Mouse (Mus musculus) megakaryocyte-erythroid progenitor cell, adult 5-6 weeks (primary cell): Measurements from ENCODE around the gene Wdr47. TPM values are rescaled to one million over a fixed set of nuclear protein-coding genes. Genes with fewer than 3 reads are reported as not detected.
A peak's percentile ranks its signal among the peaks of the same experiment; 100 is the strongest.
"Not testable (repeated sequence)": the region's sequence is repeated elsewhere in the genome, so short reads cannot be mapped to it uniquely, and the experiment has no call there.

Experiments
- ATAC-seq: replicated peaks from 2 replicates; pipeline ENCODE4 v1.8.0; 2016; ENCODE audit warnings: mild to moderate bottlenecking, inconsistent platforms; ENCODE audit not compliant: severe bottlenecking, poor library complexity, low FRiP score, low TSS enrichment
- total RNA-seq, 2 experiments: library from RNA; stranded (forward) in 1 of 2; stranded (reverse) in 1 of 2; fragments of 200-1000, 215-1000 nt in 1 of 2; fragments of >200 nt in 1 of 2; fragmentation: Nextera tagmentation in 1 of 2; gene quantifications; 2 replicates each; pipeline ENCODE4 v1.2.3; 2014 to 2017

Wdr47 gene
- total RNA-seq (2014; fragmentation: Nextera tagmentation) (3.9 and 7.8 TPM in 2 replicates), total RNA-seq (2017) (5.4 and 19.6 TPM in 2 replicates)

DNA sequence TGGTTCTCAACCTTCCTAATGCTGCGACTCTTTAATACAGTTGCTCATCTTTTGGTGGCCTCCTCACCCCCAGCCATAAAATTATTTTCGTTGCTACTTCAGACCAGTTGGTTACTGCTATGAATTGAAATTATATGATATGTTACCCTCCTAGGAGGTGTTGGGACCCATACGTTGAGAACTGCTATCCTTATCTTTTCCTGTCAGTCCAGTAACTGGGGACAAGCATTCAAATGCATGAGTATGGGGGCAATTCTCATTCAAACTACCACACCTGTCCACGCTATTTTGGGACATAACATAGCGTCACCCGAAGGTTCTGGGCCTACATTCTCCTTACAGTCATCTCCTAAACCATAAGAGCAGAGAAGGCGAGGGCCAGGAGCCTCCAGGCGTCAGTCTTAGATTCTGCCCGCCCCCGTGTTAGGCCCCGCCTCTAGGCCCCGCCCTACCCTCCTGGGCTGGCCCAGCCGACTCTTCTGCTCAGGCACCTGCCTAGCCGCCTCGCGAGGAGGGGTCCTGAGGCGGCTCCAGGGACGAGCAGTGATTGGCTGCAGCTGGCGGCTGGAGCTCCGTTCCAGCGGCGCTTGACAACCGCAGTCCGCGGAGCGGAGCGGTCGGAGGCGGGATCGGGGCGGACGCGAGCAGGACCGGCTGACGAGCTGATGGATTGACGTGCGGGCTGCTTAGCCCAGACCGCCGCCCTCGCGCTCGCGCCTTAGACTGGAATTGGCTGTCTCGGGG, at the start of gene Wdr47:
Wdr47 (plus strand) TSS at position 494 of the 744 bp plus-strand sequence.
- ATAC-seq = peak; percentile 99

DNA sequence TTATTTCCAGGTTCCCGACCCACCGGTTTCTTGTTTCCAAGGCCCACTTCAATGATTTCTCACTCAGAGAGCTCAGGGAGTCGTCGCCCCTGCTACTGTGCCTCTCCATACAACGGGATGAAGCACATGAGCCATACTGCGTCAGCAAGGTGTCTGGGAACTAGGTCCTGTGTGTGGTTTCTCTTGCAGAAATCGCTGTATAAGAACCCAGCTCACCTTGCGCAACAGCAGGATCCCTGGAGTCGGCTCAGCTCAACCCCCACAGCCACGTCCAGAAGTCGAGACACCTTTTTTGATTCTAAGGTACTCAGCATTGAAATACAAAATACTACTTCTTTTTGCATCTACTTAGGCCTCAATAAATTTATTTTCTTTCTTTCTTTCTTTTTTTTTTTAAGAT, 48.8 kb upstream of the Wdr47 start:
- no peak for ATAC-seq

DNA sequence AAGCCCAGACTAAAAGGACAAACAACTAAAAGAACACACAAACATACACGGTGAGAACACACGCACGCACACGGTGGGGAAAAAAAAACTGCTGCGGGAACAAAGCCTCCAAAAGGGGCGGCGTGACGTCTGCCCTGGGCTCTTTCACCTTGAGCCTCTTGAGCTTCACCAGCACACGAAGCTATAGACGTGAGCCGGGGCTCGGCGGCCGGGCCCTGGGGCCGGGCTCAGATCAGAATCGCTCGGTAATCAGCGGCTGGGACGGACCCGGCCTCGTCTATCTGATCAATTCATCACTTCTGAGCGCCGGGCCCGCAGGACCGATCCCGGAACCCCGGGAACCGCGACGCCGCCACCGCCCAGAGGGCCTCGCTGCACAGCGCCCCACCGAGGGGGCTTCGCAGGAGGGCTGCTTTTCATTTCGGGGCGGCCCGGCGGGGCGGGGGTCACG, 36.9 kb upstream of the Wdr47 start:
- ATAC-seq = peak; percentile 45

DNA sequence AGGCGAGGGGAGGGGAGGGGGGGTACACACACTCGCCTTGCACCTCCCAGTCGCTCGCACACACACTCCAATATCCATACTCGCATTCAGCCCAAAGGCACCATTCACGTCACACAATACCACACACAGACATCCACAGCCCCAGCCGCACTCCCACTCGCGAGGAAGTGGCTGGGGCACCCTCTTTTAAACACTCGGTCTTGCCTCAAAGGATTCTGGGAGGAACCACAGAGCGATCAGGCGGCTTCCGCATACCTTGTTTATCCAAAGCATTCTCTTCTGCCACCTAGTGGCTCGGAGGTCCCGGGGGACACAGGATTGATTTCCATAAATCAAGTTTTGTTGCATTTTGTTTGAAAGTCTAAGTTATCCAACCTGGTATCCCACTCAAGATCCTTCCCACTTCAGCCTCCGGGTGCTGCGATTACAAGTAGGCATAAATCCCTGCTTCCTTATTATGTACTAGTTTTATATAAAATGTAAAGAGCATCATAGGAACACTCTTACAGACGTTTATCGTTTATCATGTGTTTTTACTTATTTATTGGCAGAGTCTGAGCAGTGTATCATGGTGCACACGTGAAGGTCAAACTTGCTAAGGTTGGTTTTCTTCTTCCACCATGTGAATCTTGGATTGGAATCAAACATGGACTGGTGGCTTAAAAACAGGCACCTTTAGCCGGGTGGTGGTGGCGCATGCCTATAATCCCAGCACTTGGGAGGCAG, 36.3 kb upstream of the Wdr47 start:
- ATAC-seq = peak; percentile 94

DNA sequence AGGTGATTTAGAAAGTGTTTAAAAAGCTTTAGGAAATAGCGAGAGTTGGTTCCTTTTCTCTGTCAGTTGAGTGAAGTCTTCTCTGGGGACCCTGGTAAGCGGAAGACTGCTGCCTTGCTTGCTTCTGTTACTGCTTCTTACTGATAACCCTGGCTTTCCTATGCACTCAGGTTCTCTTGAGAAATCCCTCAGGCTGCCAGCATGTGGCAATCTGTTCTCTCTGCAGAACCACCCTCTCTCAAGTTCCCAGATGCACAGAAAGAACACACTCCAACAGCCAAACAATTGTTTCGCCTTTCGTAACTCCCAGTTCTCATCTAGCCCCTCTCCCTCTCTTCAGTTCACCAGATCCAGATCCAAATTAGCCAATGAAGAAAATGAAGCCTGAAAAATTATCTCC, 33.2 kb upstream of the Wdr47 start:
- ATAC-seq = peak; percentile 32

DNA sequence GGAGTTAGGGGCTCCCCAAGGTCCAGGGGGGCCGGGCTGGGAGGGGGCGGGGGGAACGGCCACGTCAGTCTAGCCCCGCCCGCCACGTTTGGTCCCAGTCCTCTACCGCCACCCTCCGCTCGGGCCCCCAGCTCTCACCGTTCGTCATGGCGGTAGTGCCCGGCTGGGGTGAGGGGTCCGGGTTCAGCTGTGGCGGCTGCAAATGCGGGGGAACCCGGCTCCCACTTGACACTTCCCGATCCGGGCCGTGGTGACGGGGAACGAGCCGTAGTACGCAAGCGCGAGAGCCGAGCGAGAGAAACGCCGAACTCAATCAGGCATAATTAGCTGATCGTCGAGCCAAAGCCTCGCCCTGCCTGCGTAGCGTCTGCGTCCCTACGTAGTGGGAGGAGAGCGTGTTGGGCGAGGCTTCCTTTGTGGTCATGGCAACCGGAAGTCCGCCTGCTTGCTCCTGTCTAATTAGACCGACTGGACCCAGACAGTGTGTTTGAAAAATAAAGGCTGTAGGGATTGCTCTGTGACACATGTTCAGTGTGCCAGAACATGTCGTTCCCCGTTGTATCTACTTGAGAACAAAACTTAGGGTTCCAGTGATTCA, 28.8 kb upstream of the Wdr47 start, which contains the start of gene Tmem167b:
Tmem167b (minus strand) TSS at position 334 of the 598 bp plus-strand sequence.
- ATAC-seq = peak; percentile 96

DNA sequence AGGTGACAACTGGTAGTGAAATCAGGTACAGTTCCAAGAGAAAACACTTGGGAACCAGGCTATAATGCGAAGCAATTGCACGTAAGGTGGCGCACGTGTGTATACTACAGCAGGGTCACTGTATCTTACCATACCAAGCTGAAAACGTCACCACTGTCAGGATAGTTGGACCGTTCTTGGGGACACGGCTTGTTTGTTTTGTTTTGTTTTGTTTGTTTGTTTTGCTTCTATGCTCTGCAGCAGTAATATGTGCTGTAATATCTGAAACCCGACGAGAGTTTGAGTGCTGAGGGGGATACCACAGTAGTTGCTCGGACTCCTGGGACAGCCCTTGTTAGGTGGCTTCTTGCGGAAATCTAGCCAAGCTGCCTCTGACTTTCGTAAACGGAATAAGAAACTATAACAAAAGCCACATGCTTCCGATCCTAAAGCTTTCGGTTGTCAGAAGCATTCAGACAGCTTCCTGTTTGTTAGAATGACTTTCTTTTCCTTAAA, 28.3 kb upstream of the Wdr47 start:
- ATAC-seq = peak; percentile 76

DNA sequence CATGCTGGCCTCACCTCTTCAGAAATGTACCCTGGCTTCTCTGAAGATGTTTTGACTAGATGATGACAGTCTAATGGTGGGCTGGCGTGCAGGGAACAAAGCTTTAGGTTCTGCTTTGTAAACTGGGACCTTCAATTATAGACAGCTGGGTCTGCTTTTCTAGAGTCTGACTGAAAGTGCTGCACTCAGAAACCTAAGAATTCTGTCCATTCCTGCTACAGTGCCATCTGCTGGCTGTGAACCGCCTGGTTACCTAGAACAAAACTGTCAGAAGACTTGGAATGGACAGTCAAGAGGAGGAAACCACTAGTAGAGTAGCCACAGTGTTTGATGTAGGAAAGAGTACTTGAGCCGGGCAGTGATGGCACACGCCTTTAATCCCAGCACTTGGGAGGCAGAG, 27.8 kb upstream of the Wdr47 start:
- peak; percentile 65 for ATAC-seq

DNA sequence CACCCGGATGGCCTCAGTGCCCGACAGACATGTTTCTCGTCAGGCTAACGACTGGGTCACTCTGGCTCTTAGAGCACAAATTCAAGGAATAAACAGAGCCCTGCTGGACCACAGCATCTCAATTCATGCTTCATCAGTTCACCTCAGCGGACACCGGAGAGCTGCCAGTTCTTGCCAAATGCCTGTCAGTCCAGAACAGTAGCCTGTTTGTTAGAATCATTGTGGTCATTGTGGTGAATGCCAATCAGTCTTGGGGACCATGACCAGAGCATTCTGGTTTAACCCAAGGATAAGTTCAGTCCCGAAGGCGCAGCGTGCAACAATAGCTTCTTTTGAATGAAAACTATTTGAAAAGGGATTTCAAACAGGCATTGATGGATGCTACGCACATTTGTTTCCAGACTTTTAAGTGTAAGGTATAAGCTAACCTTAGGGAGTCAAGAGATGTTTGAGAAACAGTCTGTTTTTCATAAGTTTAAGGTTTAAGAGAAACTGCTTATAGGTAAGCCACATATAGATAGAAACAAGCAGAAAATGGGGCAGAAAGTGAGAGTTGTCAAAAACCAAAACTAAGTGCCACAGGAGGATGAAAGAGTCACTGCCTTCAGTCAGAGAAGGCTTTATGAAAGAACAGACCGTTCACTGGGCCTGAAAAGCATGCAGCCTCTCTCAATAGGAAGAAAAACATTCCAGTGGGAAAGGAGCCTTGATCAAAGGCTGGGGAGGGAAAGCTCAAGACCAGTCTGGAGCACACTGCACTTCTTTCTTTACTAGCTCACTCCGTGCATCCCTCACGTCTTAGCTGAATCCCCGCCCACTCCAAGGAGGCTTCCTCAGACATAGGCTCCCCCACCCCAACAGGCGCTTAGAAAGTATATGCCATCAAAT, 22.8 kb upstream of the Wdr47 start:
- no peak for ATAC-seq

DNA sequence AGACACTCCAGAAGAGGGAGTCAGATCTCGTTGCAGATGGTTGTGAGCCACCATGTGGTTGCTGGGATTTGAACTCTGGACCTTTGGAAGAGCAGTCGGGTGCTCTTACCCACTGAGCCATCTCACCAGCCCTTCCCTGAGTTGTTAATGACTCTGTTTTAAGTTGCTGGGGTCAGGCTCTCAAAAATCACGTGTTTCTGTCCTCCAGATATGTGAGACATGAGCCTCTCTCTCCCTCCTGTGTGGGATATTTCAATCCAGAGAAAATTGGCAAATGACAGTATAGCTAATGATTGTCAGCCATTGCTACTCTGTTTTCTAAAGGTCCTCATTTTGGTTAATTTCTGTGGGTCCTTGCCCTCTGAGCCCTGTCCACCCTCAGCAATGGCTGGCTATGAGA, 21.4 kb upstream of the Wdr47 start:
- not testable (repeated sequence) for ATAC-seq

DNA sequence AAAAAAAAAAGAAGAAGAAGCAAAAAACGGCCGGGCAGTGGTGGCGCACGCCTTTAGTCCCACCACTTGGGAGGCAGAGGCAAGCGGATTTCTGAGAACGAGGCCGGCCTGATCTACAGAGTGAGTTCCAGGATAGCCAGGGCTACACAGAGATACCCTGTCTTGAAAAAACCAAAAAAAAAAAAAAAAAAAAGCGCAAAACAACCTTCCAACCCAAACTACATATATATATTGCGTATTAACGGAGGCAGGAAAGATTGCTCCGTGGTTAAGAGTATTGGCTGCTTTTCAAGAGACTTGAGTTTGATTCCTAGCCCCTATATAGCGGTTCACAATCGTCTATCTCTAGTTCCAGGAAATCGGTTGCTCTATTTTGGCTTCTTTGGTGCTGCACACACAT, 20.3 kb upstream of the Wdr47 start:
- no peak for ATAC-seq

DNA sequence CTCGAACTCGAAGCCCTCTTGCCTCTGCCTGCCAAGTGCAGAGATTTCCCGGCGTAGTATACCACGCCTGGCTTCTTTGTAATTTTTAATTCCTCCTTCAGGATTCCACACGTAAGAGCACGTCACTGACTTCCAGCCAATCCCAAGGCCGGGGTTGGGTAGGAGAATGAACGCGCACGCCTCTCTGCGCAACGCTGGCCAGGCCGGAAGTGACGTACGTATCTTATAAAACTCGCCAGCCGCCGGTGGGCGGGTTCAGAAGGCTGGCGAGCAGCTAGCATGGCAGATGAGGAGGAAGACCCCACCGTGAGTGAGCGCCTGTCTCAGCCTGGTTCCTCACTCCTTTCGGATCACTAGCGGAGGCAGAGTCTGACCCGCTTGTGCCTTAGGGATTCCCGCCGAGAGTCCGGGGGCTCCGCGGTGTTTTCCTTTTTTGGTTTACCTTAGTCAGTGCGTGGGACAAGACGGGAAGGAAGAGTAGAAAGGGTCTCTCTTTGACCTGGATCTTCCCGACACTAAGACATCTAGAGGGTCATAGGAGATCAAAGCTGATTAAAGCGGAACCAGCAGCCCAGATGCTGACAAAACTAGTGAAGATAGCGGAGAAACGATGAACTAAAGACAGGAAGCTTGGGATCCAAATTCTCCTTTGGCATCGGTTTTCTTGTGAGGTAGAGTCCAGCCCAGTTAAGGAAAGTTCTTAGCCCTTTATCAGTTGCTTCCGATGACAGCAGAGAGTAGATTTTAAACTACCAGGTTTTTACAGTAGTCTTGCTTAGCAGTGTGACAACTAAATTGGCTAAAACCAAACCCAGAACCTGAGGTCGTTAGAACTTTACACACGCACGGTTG, 19.4 kb upstream of the Wdr47 start, which contains the start of gene Taf13:
Taf13 (plus strand) TSS at position 256 of the 852 bp plus-strand sequence.
- peak; percentile 98 for ATAC-seq

DNA sequence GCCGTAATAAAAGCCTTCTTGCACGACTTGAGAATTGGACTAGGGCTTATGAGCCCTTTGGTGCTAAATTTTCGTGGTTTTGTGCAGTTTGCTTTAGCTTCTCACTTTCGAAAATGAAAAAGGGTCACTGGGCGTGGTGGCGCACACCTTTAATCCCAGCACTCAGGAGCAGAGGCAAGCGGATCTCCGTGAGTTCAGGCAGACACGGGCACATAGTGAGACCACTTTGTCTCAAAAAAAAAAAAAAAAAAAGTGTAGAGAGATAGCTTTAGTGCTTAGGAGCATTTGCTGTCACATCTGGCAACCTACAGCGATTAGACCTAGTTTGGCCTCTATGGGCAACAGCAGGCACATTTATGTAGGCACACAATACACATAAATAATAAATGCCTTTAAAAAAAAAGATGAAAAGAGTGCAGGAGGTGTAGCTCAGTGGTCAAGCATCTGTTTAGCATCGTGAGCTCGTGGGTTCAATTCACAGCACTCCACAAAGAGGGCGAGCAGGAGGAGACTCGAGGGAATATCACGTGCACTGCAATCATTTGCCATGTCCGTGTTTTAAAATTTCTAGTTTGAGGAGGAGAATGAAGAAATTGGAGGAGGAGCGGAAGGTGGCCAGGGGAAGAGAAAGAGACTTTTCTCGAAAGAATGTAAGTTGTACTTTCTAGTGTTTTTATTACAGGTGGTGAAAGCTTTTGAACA, 18.6 kb upstream of the Wdr47 start:
- ATAC-seq = no peak

DNA sequence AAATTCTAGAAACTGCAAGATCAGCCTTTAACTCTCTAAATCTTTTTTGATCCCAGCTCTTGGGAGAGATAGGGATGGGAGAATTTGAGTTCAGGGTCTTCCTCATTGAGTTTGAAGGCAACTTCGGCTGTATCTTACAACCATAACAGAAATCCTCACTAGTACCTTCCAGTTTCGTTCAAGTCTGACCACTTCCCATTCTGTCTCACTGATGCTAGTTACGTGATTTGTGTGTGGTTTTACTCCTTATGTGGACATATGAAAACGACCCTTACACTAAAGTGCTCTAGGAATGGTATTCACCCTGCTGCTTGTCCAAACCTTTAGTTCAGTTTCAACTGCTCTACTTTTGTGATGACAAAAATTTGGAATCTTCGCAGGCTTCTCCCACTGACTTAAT, 17.1 kb upstream of the Wdr47 start:
- no peak for ATAC-seq

DNA sequence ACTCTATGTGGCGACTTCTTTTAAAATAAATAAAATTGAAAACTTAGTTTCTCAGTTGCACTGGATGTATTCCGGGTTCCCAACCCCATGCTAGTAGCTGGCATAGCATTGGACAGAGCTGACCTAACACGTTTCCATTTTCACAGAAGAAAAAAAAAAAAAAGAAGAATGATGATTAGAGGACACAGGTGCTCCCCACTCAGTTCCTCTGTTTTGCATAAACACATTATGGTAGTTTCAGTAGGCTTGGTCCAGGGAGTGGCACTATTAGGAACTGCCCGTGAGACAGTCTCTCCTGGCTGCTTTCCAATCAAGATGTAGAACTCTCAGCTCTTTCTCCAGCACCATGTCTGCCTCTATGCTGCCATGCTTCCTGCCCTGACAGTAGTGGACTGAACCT, 6.5 kb upstream of the Wdr47 start:
- ATAC-seq = peak; percentile 60; the same call in 1 of the 2 replicates

DNA sequence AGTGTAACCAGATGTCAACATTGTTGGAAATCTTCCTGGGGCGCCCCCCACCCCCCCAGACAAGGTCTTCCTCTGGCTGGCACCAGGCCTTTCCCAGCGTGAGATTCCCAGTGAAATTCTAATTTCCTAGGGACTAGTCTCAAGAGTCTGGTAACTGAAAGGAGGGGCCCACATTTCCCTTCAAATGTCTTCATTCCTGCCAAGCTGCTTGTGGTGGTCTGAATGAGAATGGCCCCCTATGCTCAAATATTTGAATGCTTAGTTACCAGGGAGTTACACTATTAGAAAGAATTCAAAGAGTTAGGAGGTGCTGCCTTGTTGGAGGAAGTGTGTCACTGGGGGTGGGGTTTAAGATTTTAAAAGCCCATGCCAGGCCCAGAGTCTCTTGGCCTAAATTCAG, 2.6 kb upstream of the Wdr47 start:
- ATAC-seq = no peak
